Mouse (Mus musculus) frontal cortex, postnatal 36 days (tissue): ENCODE results near the gene Tha1.

Experiments used
- DNase-seq, 2 experiments: peaks; one replicate each; pipeline ENCODE4 v3.0.0; 2022; ENCODE audit warnings: low spot score in 2 of 2

The Tha1 gene

GRCm38 (mm10) chr11:117880977-117881358 is 7.7 kb upstream of the Tha1 start:
- no peak for DNase-seq

DNA sequence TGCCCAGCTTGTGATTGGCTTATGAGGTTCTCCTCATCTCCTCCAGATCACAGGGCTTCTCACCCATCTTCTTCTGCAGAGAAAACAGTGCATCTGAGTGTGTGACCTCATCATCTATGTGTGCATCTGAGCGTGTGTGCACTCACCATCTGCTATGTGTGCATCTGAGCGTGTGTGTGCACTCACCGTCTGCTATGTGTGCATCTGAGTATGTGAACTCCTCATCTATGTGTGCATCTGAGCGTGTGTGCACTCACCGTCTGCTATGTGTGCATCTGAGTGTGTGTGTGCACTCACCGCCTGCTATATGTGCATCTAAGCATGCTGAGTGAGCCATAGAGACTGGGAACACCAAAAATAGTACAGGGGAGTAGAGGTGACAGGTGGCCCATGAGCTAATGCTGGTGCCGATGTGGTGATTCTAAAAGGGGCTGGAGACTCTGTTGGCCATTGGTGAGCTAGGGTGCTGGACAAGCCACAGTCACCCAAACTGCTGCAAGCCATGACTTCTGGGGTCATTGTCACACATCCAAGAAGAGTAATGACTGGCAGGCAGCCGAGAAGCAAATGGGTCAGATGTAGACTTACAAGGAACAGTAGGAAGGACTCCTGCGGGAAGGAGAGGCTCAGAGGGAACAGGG is 7.2 kb upstream of the Tha1 start:
- no peak for DNase-seq

GRCm38 (mm10) chr11:117879676-117880075 is 6.4 kb upstream of the Tha1 start:
- DNase-seq: no peak

DNA sequence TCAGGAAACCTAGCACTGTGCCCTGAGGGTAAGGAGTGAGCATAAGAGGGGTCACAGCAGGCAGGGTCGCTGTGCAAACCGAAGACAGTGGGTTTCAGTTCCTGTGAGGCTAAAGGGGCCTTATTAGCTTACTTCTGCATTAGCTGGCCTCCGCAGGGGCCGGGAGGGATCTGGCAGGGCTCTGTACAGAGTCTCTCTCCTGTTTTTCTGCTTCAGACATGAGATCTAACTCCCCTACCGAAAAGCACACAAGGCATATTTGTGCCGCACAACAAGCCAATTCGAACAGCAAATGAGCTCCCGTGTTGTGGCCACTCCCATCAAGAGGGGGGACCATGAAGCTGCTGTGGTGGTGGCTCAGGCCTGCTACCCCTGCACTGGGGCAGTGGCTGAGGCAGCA is 5.6 kb upstream of the Tha1 start:
- DNase-seq: no peak

GRCm38 (mm10) chr11:117877917-117878745 is 4.8 kb upstream of the Tha1 start:
- DNase-seq: peak in 1 of 2 experiments; percentile 38

- no peak for DNase-seq
Measured at GRCm38 (mm10) chr11:117875681-117876080, 2.4 kb upstream of the Tha1 start.

GRCm38 (mm10) chr11:117874419-117874818 is 1.1 kb upstream of the Tha1 start:
- DNase-seq: no peak

GRCm38 (mm10) chr11:117871911-117872584 is 1.2 kb downstream of the Tha1 start:
- DNase-seq: no peak

DNA sequence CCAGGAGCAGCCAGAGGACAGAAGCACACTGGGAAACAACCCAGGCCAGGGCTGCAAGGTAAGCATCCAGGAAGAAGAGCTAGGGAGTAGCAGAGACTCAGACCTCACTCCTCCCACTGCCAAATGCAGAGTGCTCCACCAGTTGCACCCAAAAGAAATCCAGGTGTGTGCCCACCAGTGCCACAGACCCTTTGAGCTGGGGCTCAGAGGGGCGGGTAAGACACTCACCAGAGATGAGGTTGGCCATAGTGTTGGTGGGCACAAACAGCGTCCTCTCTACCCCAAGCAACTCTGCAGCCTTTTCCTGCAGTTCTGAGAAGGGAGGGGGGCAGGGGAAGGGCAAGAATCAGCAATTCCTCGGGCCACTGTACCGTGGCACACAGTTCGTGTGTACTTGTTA is 1.9 kb downstream of the Tha1 start:
- no peak for DNase-seq

DNA sequence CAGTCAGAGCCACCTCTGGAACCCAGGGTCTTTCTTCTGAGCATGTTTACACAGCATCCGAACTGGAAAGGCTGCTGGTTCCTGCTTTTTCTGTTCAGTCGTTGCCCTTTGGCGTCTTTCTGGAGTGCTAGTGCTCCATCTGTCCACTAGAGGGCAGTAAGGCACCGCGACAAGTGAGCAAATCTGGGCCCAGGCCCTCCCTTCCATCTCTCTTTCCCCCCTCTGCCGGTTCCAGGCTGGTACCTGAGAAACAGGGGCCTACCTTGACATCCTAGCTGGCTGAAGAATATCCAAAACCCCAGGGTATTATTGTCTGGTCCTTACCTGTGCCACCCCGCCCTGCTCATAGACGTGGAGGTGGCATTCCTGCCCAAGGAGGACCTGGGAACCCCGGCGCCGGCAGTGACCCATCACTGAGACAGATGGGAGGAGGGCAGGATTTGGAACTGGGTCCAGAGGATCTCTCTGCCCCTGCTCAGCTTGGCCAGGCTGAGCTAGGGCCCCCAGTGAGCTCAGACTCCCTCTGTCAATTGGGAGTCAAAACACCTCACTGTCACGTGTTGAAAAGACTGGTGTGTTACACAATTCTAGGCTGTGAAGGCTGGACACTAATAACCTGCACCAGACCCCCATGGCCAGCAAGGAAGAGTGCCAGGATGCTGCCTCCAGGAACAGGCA is 2.5 kb downstream of the Tha1 start:
- peak; percentile 66 to 78 for DNase-seq

DNA sequence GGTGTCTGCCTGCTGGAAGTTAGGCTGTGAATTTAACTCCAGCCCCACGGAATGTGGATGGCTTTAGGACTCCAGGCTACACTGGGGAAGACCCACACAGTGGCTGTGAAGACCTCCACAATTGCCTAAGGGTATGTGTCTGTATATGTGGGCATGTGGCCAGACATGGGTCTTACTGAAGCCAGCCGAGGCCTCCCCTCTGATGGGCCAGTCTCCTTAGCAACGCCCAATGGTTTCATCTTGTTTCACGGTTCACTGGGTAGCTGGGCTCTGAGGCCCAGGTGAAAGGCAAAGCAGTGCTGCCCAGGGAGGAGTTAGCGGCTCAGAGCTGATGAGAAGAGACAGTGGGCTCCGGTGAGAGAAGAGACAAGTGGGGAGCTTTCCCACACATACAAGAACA is 7.3 kb downstream of the Tha1 start:
- no peak for DNase-seq

- DNase-seq: no peak
Measured at GRCm38 (mm10) chr11:117864805-117865204, 8.5 kb downstream of the Tha1 start.

DNA sequence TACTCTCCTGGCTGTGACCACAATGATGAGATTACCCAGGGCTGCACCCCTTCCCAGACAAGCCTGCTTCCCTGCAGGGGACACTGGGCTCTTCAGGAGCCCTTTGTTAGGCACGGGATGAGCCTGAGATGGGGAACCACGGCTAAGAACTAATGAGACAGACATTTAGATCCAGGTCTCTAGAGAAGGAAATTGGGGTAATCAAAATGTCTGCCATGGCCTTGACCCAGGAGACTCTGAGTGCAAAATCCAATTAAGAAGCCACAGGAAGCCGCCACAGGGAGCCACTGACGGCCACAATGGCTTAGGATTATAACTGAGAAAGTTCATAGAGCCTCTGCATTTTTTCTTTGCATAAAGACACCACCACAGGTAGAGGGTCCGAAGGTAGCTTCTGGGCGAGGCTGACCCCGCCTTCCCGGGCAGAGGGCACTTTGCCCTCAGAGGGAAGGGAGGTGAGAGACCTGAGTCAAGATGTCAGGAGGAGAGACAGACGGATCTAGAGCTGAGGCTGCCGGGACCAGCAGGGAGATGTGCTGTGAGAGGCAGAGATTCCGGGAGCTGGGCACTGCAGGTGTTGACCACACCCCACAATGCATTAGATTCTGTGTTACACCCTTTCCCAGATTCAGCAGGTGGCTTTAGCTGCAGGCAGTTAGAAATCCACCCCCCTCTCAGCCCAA is 10.0 kb downstream of the Tha1 start:
- no peak for DNase-seq

GRCm38 (mm10) chr11:117860601-117861000 is 12.7 kb downstream of the Tha1 start, which contains the start of gene Tmem235:
Gene Tmem235, plus strand, starts transcription at chr11:117860752.
- DNase-seq: no peak

- DNase-seq: no peak
Measured at GRCm38 (mm10) chr11:117858392-117858791, 14.9 kb downstream of the Tha1 start.

DNA sequence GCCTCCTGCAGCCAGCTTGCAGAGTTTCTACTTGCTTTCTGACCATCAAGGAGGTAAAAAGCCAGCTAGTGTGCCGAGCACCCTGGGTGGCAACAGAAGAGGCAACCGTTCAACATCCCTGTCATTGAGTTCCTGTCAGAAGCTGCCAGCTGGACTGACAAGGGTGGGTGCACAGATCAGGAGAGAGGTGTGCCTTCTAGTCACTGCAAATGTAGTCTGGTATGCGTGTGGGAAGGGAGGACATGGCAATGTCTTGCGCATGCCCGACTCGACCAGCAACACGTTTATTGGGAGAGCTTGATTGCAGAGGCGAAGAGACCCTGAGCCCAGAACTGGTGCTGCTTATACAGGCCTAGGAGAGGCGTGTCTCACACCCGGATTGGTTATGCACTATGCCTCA is 15.8 kb downstream of the Tha1 start:
- DNase-seq: no peak

- no peak for DNase-seq
Measured at GRCm38 (mm10) chr11:117855975-117856374, 17.3 kb downstream of the Tha1 start.

- no peak for DNase-seq
Measured at GRCm38 (mm10) chr11:117855360-117855759, 17.9 kb downstream of the Tha1 start.

DNA sequence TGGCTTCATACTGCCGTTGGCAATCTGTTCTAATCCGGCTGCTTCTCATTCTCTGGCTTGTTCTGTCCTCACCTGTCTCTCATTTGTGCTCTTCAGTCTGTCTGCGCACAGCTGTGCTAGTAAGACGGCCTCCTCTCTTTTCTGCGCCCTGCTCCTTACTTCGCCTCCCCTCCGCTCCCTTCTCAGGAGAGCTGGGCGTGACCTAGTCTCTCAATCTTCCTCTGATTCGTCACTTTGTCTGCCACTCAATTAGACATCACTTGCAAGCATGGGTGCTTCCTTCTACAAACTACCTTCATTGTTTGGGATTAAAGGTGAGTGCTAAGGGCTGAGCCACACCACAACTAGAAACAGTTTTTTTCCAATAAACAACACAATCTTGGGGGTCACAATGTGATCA is 19.0 kb downstream of the Tha1 start:
- no peak for DNase-seq

DNA sequence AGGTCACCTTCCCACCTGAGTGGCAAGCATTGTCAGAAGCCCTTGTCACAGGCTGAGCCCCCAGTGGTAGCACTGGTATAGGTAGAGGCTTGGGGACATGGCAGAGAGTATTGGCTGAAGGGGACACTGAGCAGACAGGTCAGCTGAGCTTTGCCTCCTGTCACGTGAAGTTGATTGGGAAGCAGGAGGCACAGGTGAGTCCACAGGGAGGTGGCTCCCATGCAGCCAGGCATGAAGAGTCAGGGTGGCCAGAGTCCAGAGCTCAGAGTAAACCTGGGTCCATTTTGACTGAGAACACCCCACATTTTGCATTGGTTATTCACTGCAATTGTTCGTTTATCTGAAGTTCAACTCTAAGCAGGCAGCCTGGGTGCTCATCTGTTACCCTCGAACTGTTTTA is 20.4 kb downstream of the Tha1 start:
- no peak for DNase-seq

GRCm38 (mm10) chr11:117848985-117849671 is 24.2 kb downstream of the Tha1 start, which contains the start of gene Birc5:
Gene Birc5, plus strand, starts transcription at chr11:117849251.
- peak; percentile 94 to 97 for DNase-seq
